Mouse (Mus musculus) limb, embryonic 14.5 days (tissue): ENCODE data around the gene Pdia3. TPM values are rescaled to one million over a fixed set of nuclear protein-coding genes. Genes with fewer than 3 reads are reported as not detected.

Experiments
- ATAC-seq: fragments of 200-750 bp; cut with Nextera tagmentation; 2 replicates; pipeline ENCODE4 v1.8.0; 2017; ENCODE audit warnings: low read depth, moderate number of reproducible peaks, moderate TSS enrichment; ENCODE audit not compliant: low FRiP score
- DNase-seq: peaks from one replicate; pipeline ENCODE4 v3.0.0-alpha.2; 2015; ENCODE audit warnings: low spot score
- H3K27ac ChIP-seq: fragments of 300-500 bp; sonication (generic); replicated peaks from 2 replicates; pipeline ENCODE4 v1.5.1; 2014; ENCODE audit warnings: low read depth, mild to moderate bottlenecking, low read length, moderate library complexity, mixed read lengths
- H3K27me3 ChIP-seq: fragments of 300-500 bp; sonication (generic); 2 replicates; pipeline ENCODE4 v1.6.1; 2014; ENCODE audit warnings: low read length, mixed read lengths; ENCODE audit not compliant: control insufficient read depth, insufficient read depth
- H3K36me3 ChIP-seq: fragments of 300-500 bp; sonication (generic); 2 replicates; pipeline ENCODE4 v1.6.1; 2014; ENCODE audit warnings: mild to moderate bottlenecking, low read length, moderate library complexity, mixed read lengths; ENCODE audit not compliant: control insufficient read depth, insufficient read depth
- H3K4me1 ChIP-seq: fragments of 300-500 bp; sonication (generic); 2 replicates; pipeline ENCODE4 v1.6.1; 2014; ENCODE audit warnings: antibody characterized with exemption, low read length, mixed read lengths; ENCODE audit not compliant: control insufficient read depth, insufficient read depth
- H3K4me2 ChIP-seq: fragments of 300-500 bp; sonication (generic); replicated peaks from 2 replicates; pipeline ENCODE4 v1.6.1; 2014; ENCODE audit warnings: low read depth, mild to moderate bottlenecking, low read length, moderate library complexity; ENCODE audit not compliant: severe bottlenecking
- H3K4me3 ChIP-seq: fragments of 300-500 bp; sonication (generic); replicated peaks from 2 replicates; pipeline ENCODE4 v1.5.1; 2014; ENCODE audit warnings: low read length
- H3K9ac ChIP-seq: fragments of 300-500 bp; sonication (generic); 2 replicates; pipeline ENCODE4 v1.6.1; 2014; ENCODE audit warnings: mild to moderate bottlenecking, low read depth, low read length, moderate library complexity; ENCODE audit not compliant: severe bottlenecking
- H3K9me3 ChIP-seq: fragments of 300-500 bp; sonication (generic); 2 replicates; pipeline ENCODE4 v1.6.1; 2016; ENCODE audit warnings: low read length; ENCODE audit not compliant: control insufficient read depth
- POLR2A ChIP-seq: fragments of 200-500 bp; IDR thresholded peaks from 2 replicates; pipeline ENCODE4 v1.8.0; 2012; ENCODE audit warnings: inconsistent platforms, mild to moderate bottlenecking, moderate library complexity, borderline replicate concordance; ENCODE audit not compliant: insufficient read depth, insufficient read length; ENCODE audit errors: extremely low read depth
- WGBS: fragments of 180-500 bp; shearing (Covaris S2); extraction: QIAGEN DNeasy Blood & Tissue Kit; methylation state at CpG from one replicate; pipeline ENCODE4 v1.1.7; 2014; 5-methylcytosine and 5-hydroxymethylcytosine counted together
- polyA plus RNA-seq, 2 experiments: library from polyadenylated mRNA; depleted of rRNA in 1 of 2; stranded (reverse) in 1 of 2; unstranded in 1 of 2; fragments of >200 nt; fragmentation: Nextera tagmentation in 1 of 2; extraction: Ambion mirVana in 1 of 2; gene quantifications; 2 replicates each; pipeline versions ENCODE4 v1.2.1 to v1.2.3; 2012 to 2014

The Pdia3 gene
- polyA plus RNA-seq, 2 experiments: 416 to 523 TPM

GRCm38 (mm10) chr2:121415103-121415502 lies 1.5 kb downstream of the Pdia3 start:
- peak overlapping the region; percentile 97 for H3K9ac ChIP-seq
- H3K27me3 ChIP-seq: no peaks in the 10 kb centered on the region
- H3K9me3 ChIP-seq: no peaks in the 10 kb centered on the region
- H3K4me1 ChIP-seq: peaks cover 18% of the 10 kb centered on the region
- H3K27ac ChIP-seq: no peak overlapping the region
- 66% methylated on average over 3 of the region's 3 CpGs for WGBS
- peak overlapping the region; percentile 66 for H3K4me3 ChIP-seq
- H3K36me3 ChIP-seq: peaks cover 38% of the 10 kb centered on the region
- H3K4me2 ChIP-seq: peak overlapping the region; percentile 66
- DNase-seq (no peak), ATAC-seq (no peak)
- TF ChIP-seq POLR2A: no peak

GRCm38 (mm10) chr2:121415591-121415990 lies 2.0 kb downstream of the Pdia3 start:
- DNase-seq: no peak
- H3K4me3 ChIP-seq: peak overlapping the region; percentile 66
- peaks cover 18% of the 10 kb centered on the region for H3K4me1 ChIP-seq
- 68% methylated on average over 3 of the region's 3 CpGs for WGBS
- no peak for TF ChIP-seq POLR2A
- H3K36me3 ChIP-seq: peaks cover 41% of the 10 kb centered on the region
- H3K27ac ChIP-seq: no peak overlapping the region
- peak overlapping the region; percentile 66 for H3K4me2 ChIP-seq
- ATAC-seq: no peak
- H3K9ac ChIP-seq: peak overlapping the region; percentile 97
- no peaks in the 10 kb centered on the region for H3K9me3 ChIP-seq
- no peaks in the 10 kb centered on the region for H3K27me3 ChIP-seq

GRCm38 (mm10) chr2:121416356-121416755 lies 2.8 kb downstream of the Pdia3 start:
- WGBS: 90% methylated on average over 6 of the region's 6 CpGs
- no peaks in the 10 kb centered on the region for H3K9me3 ChIP-seq
- no peaks in the 10 kb centered on the region for H3K27me3 ChIP-seq
- H3K4me2 ChIP-seq: peak overlapping the region; percentile 15; the same call in 1 of the 2 replicates
- H3K9ac ChIP-seq: no peak overlapping the region
- H3K4me1 ChIP-seq: peaks cover 18% of the 10 kb centered on the region
- H3K4me3 ChIP-seq: peak overlapping the region; percentile 8; the same call in 1 of the 2 replicates
- H3K36me3 ChIP-seq: peaks cover 48% of the 10 kb centered on the region
- no peak for TF ChIP-seq POLR2A
- ATAC-seq (no peak), DNase-seq (no peak)
- H3K27ac ChIP-seq: no peak overlapping the region

GRCm38 (mm10) chr2:121418476-121418875 lies 4.9 kb downstream of the Pdia3 start:
- 94% methylated on average over 3 of the region's 3 CpGs for WGBS
- peaks cover 68% of the 10 kb centered on the region for H3K36me3 ChIP-seq
- TF ChIP-seq POLR2A: no peak

GRCm38 (mm10) chr2:121423166-121423565 lies 9.6 kb downstream of the Pdia3 start:
- no peak overlapping the region for H3K4me2 ChIP-seq
- H3K9ac ChIP-seq: no peak overlapping the region
- TF ChIP-seq POLR2A: no peak
- no peaks in the 10 kb centered on the region for H3K9me3 ChIP-seq
- H3K27me3 ChIP-seq: no peaks in the 10 kb centered on the region
- peaks cover 88% of the 10 kb centered on the region for H3K36me3 ChIP-seq
- WGBS: 91% methylated on average over 2 of the region's 2 CpGs
- ATAC-seq: no peak
- no peaks in the 10 kb centered on the region for H3K4me1 ChIP-seq
- no peak overlapping the region for H3K27ac ChIP-seq
- no peak for DNase-seq
- H3K4me3 ChIP-seq: no peak overlapping the region

More at GRCm38 (mm10) chr2:121418476-121418875, 4.9 kb downstream of the Pdia3 start:
- DNase-seq (no peak), ATAC-seq (no peak)
- Histone ChIP-seq H3K9ac (no peak overlapping the region), H3K27ac (no peak overlapping the region), H3K4me3 (no peak overlapping the region), H3K4me2 (no peak overlapping the region), H3K9me3 (no peaks in the 10 kb centered on the region), H3K27me3 (no peaks in the 10 kb centered on the region), H3K4me1 (peaks cover 15% of the 10 kb centered on the region)

GRCm38 (mm10) chr2:121425890-121426289 lies 12.3 kb downstream of the Pdia3 start:
- Histone ChIP-seq H3K27ac (no peak overlapping the region), H3K9me3 (no peaks in the 10 kb centered on the region), H3K9ac (no peak overlapping the region), H3K36me3 (peaks cover 94% of the 10 kb centered on the region), H3K4me3 (no peak overlapping the region), H3K27me3 (no peaks in the 10 kb centered on the region), H3K4me1 (no peaks in the 10 kb centered on the region), H3K4me2 (no peak overlapping the region)
- no peak for DNase-seq
- WGBS: 92% methylated on average over 2 of the region's 2 CpGs
- TF ChIP-seq POLR2A: no peak
- no peak for ATAC-seq
